ENCODE assay signal across 15 mouse cellular contexts in genomic region chr6:137410510-137410909, GRCm38 (mm10).
DNase-seq lines count a peak whose midpoint lies in the region; ATAC-seq and TF ChIP-seq lines count a peak whose summit lies in the region.
"Had no signal": no experiment of that assay in that cellular context is flagged by ENCODE, and none has a peak within 500 bp of the region (broad histone marks: within the 10 kb centered on the region; RNA-seq: fewer than 3 reads in every experiment).

No protein-coding gene starts in this region.

- 44% methylated on average over 3 of the region's 3 CpGs for WGBS in midbrain, postnatal 0 days
- WGBS in midbrain, embryonic 16.5 days: 61% methylated on average over 3 of the region's 3 CpGs
- 43% methylated on average over 3 of the region's 3 CpGs for WGBS in heart, embryonic 15.5 days

- 0 out of 2 replicates have a peak, but pooled peaks cover 3% of the 10 kb centered on the region for H3K4me1 ChIP-seq in midbrain, postnatal 0 days (ENCODE audit: insufficient read depth, low read length)
- peaks cover 13% of the 10 kb centered on the region for H3K4me1 ChIP-seq in midbrain, embryonic 16.5 days (ENCODE audit: control insufficient read depth, insufficient read depth, low read length)
- H3K4me1 ChIP-seq in heart, embryonic 15.5 days (replicated peaks): peaks cover 2% of the 10 kb centered on the region; the same call in 1 of the 2 replicates

- no peak overlapping the region for H3K4me3 ChIP-seq in midbrain, postnatal 0 days (ENCODE audit: low read depth, low read length)
- H3K4me3 ChIP-seq in midbrain, embryonic 16.5 days (ENCODE audit: low read depth, low read length): no peak overlapping the region
- 0 out of 2 replicates have a peak overlapping the region, but pooled peaks have one; percentile 4 for H3K4me3 ChIP-seq in heart, embryonic 15.5 days
- H3K4me3 ChIP-seq: midbrain, embryonic 10.5 days had no signal

- no peaks in the 10 kb centered on the region for H3K27me3 ChIP-seq in midbrain, postnatal 0 days (ENCODE audit: insufficient read depth, low read length)
- no peaks in the 10 kb centered on the region for H3K27me3 ChIP-seq in midbrain, embryonic 16.5 days (ENCODE audit: control insufficient read depth, insufficient read depth, low read depth, low read length)
- H3K27me3 ChIP-seq in heart, embryonic 15.5 days: no peaks in the 10 kb centered on the region
- no peaks in the 10 kb centered on the region for H3K27me3 ChIP-seq in splenic B cell, adult 2 months (ENCODE audit: control insufficient read depth, insufficient read depth, low read length, poor library complexity, severe bottlenecking)
- H3K27me3 ChIP-seq: Patski had no signal

- ATAC-seq in midbrain, postnatal 0 days (ENCODE audit: low FRiP score): no peak
- ATAC-seq in midbrain, embryonic 16.5 days: no peak
- no peak for ATAC-seq in heart, embryonic 15.5 days (replicated peaks; ENCODE audit: insufficient number of reproducible peaks, insufficient read depth, low FRiP score, low read depth)
- ATAC-seq: Patski had no signal

- intact Hi-C loops in heart, postnatal 14 days (cut with DNase I): no loop called here

- no peaks in the 10 kb centered on the region for H3K9me3 ChIP-seq in midbrain, postnatal 0 days (ENCODE audit: low read length)
- no peaks in the 10 kb centered on the region for H3K9me3 ChIP-seq in midbrain, embryonic 16.5 days (replicated peaks; ENCODE audit: control insufficient read depth, low read length, poor library complexity, severe bottlenecking)
- no peaks in the 10 kb centered on the region for H3K9me3 ChIP-seq in heart, embryonic 15.5 days (replicated peaks)
- H3K9me3 ChIP-seq: midbrain, embryonic 10.5 days had no signal

- H3K9ac ChIP-seq in midbrain, postnatal 0 days (replicated peaks; ENCODE audit: low read length, poor library complexity, severe bottlenecking): no peak overlapping the region
- H3K9ac ChIP-seq in midbrain, embryonic 16.5 days (ENCODE audit: low read depth, low read length): no peak overlapping the region
- H3K9ac ChIP-seq in heart, embryonic 15.5 days: no peak overlapping the region

- H3K27ac ChIP-seq in midbrain, postnatal 0 days (ENCODE audit: low read depth, low read length): no peak overlapping the region
- H3K27ac ChIP-seq in midbrain, embryonic 16.5 days (ENCODE audit: low read length): no peak overlapping the region
- peak overlapping the region; percentile 63 for H3K27ac ChIP-seq in heart, embryonic 15.5 days
- H3K27ac ChIP-seq: midbrain, embryonic 10.5 days had no signal

- no peaks in the 10 kb centered on the region for H3K36me3 ChIP-seq in midbrain, postnatal 0 days (ENCODE audit: insufficient read depth, low read length)
- H3K36me3 ChIP-seq in midbrain, embryonic 16.5 days (ENCODE audit: control insufficient read depth, insufficient read depth, low read length): peaks cover 11% of the 10 kb centered on the region
- no peaks in the 10 kb centered on the region for H3K36me3 ChIP-seq in heart, embryonic 15.5 days
- no peaks in the 10 kb centered on the region for H3K36me3 ChIP-seq in splenic B cell, adult 2 months (ENCODE audit: control insufficient read depth, insufficient read depth, low read length, poor library complexity, severe bottlenecking)

- DNase-seq in heart, adult 9 months (ENCODE audit: low spot score in 2 of 2): peak; percentile 34 to 46
- DNase-seq in heart, postnatal 14 days: no peak
- DNase-seq in midbrain, postnatal 0 days (ENCODE audit: low spot score): peak; percentile 22
- DNase-seq in splenic B cell, adult 2 months (ENCODE audit: low read depth, low spot score): peak; percentile 13
- no peak for DNase-seq in ovary, postnatal 14 days (ENCODE audit: low spot score)
- no peak for DNase-seq in neural tube, embryonic 10.5 days (ENCODE audit: extremely low spot score, low spot score)
- DNase-seq: adrenal gland, adult 8-10 months; cerebellum, adult 18-20 months; kidney, adult 18-20 months; thymus, adult 2 months had no signal

- no peak for TF ChIP-seq CTCF in midbrain, postnatal 0 days (IDR thresholded peaks at IDR 0.05)

- no peak overlapping the region for H3K4me2 ChIP-seq in midbrain, postnatal 0 days (ENCODE audit: low read depth, low read length, poor library complexity, severe bottlenecking)
- H3K4me2 ChIP-seq in midbrain, embryonic 16.5 days (ENCODE audit: low read length): no peak overlapping the region
- peak overlapping the region; percentile 45 for H3K4me2 ChIP-seq in heart, embryonic 15.5 days
- H3K4me2 ChIP-seq: liver, embryonic 11.5 days had no signal

Comparison
In these comparisons a context has a peak if more than half of its experiments do, and no peak if none do; other contexts are left out.
1. DNase-seq: peak in heart, adult 9 months (2 of 2), midbrain, postnatal 0 days (single experiment) and splenic B cell, adult 2 months (single experiment); none in heart, postnatal 14 days (0 of 2), ovary, postnatal 14 days (single experiment) and neural tube, embryonic 10.5 days (single experiment).